Mouse (Mus musculus): ENCODE results near the gene Dner. TPM values are rescaled to one million over a fixed set of nuclear protein-coding genes. Genes with fewer than 3 reads are reported as not detected.

Dner gene
- polyA plus RNA-seq, 1 experiment from 2014 or later, result 1.2 TPM

- 61% methylated on average over 4 of the region's 4 CpGs for WGBS
- no peak overlapping the region for H3K4me3 ChIP-seq (ENCODE audit: low read length)
- H3K36me3 ChIP-seq (ENCODE audit: control insufficient read depth, insufficient read depth, low read length), result no peaks in the 10 kb centered on the region
- no peak overlapping the region for H3K9ac ChIP-seq (ENCODE audit: low read length)
- H3K4me2 ChIP-seq (ENCODE audit: low read depth, low read length), result no peak overlapping the region
- H3K4me1 ChIP-seq (replicated peaks; ENCODE audit: control insufficient read depth, insufficient read depth, low read length), result no peaks in the 10 kb centered on the region
- no peak overlapping the region for H3K27ac ChIP-seq (ENCODE audit: low read length)
- no peaks in the 10 kb centered on the region for H3K9me3 ChIP-seq (ENCODE audit: control insufficient read depth, low read length)
- ATAC-seq (ENCODE audit: low read depth), result no peak
- no peaks in the 10 kb centered on the region for H3K27me3 ChIP-seq (ENCODE audit: control insufficient read depth, insufficient read depth, low read depth, low read length)
Measured at GRCm38 (mm10) chr1:84522963-84523280, 173.1 kb downstream of the Dner start.

- H3K9ac ChIP-seq (ENCODE audit: low read length), result no peak overlapping the region
- H3K9me3 ChIP-seq (ENCODE audit: control insufficient read depth, low read length), result no peaks in the 10 kb centered on the region
- H3K4me1 ChIP-seq (replicated peaks; ENCODE audit: control insufficient read depth, insufficient read depth, low read length), result no peaks in the 10 kb centered on the region
- 51% methylated on average over 4 of the region's 4 CpGs for WGBS
- H3K4me3 ChIP-seq (ENCODE audit: low read length), result no peak overlapping the region
- H3K36me3 ChIP-seq (ENCODE audit: control insufficient read depth, insufficient read depth, low read length), result no peaks in the 10 kb centered on the region
- H3K27me3 ChIP-seq (ENCODE audit: control insufficient read depth, insufficient read depth, low read depth, low read length), result no peaks in the 10 kb centered on the region
- no peak overlapping the region for H3K4me2 ChIP-seq (ENCODE audit: low read depth, low read length)
- no peak for ATAC-seq (ENCODE audit: low read depth)
- no peak overlapping the region for H3K27ac ChIP-seq (ENCODE audit: low read length)
Measured at GRCm38 (mm10) chr1:84522256-84522962, 173.6 kb downstream of the Dner start.

GRCm38 (mm10) chr1:84518347-84518746 lies 177.7 kb downstream of the Dner start:
- Histone ChIP-seq H3K9me3 (ENCODE audit: control insufficient read depth, low read length) (no peaks in the 10 kb centered on the region), H3K9ac (ENCODE audit: low read length) (no peak overlapping the region)

GRCm38 (mm10) chr1:84513201-84513600 lies 182.8 kb downstream of the Dner start:
- no peak overlapping the region for H3K4me2 ChIP-seq (ENCODE audit: low read depth, low read length)
- no peaks in the 10 kb centered on the region for H3K27me3 ChIP-seq (ENCODE audit: control insufficient read depth, insufficient read depth, low read depth, low read length)
- H3K36me3 ChIP-seq (ENCODE audit: control insufficient read depth, insufficient read depth, low read length), result no peaks in the 10 kb centered on the region
- 53% methylated on average over 3 of the region's 3 CpGs for WGBS
- H3K27ac ChIP-seq (ENCODE audit: low read length), result no peak overlapping the region
- ATAC-seq (ENCODE audit: low read depth), result no peak
- H3K9ac ChIP-seq (ENCODE audit: low read length), result no peak overlapping the region
- H3K4me1 ChIP-seq (replicated peaks; ENCODE audit: control insufficient read depth, insufficient read depth, low read length), result no peaks in the 10 kb centered on the region
- H3K4me3 ChIP-seq (ENCODE audit: low read length), result no peak overlapping the region
- H3K9me3 ChIP-seq (ENCODE audit: control insufficient read depth, low read length), result no peaks in the 10 kb centered on the region

More at GRCm38 (mm10) chr1:84518347-84518746, 177.7 kb downstream of the Dner start:
- H3K27me3 ChIP-seq (ENCODE audit: control insufficient read depth, insufficient read depth, low read depth, low read length), result no peaks in the 10 kb centered on the region
- WGBS, result 46% methylated on average over 4 of the region's 4 CpGs
- no peak overlapping the region for H3K27ac ChIP-seq (ENCODE audit: low read length)
- H3K4me3 ChIP-seq (ENCODE audit: low read length), result no peak overlapping the region
- peak; percentile 71 for ATAC-seq (ENCODE audit: low read depth)
- no peak overlapping the region for H3K4me2 ChIP-seq (ENCODE audit: low read depth, low read length)
- H3K36me3 ChIP-seq (ENCODE audit: control insufficient read depth, insufficient read depth, low read length), result no peaks in the 10 kb centered on the region
- H3K4me1 ChIP-seq (replicated peaks; ENCODE audit: control insufficient read depth, insufficient read depth, low read length), result no peaks in the 10 kb centered on the region

- ATAC-seq (ENCODE audit: low read depth), result no peak
- WGBS, result 53% methylated on average over 1 of the region's 1 CpGs
- Histone ChIP-seq H3K27ac (ENCODE audit: low read length) (no peak overlapping the region), H3K9me3 (ENCODE audit: control insufficient read depth, low read length) (no peaks in the 10 kb centered on the region), H3K36me3 (ENCODE audit: control insufficient read depth, insufficient read depth, low read length) (no peaks in the 10 kb centered on the region), H3K27me3 (ENCODE audit: control insufficient read depth, insufficient read depth, low read depth, low read length) (no peaks in the 10 kb centered on the region), H3K4me1 (replicated peaks; ENCODE audit: control insufficient read depth, insufficient read depth, low read length) (peaks cover 8% of the 10 kb centered on the region; the same call in 1 of the 2 replicates), H3K4me3 (ENCODE audit: low read length) (no peak overlapping the region), H3K9ac (ENCODE audit: low read length) (no peak overlapping the region), H3K4me2 (ENCODE audit: low read depth, low read length) (no peak overlapping the region)
Measured at GRCm38 (mm10) chr1:84508510-84508909, 187.5 kb downstream of the Dner start.

- ATAC-seq (ENCODE audit: low read depth), result no peak
- Histone ChIP-seq H3K27me3 (ENCODE audit: control insufficient read depth, insufficient read depth, low read depth, low read length) (no peaks in the 10 kb centered on the region), H3K4me1 (replicated peaks; ENCODE audit: control insufficient read depth, insufficient read depth, low read length) (peaks cover 8% of the 10 kb centered on the region; the same call in 1 of the 2 replicates), H3K27ac (ENCODE audit: low read length) (no peak overlapping the region), H3K36me3 (ENCODE audit: control insufficient read depth, insufficient read depth, low read length) (no peaks in the 10 kb centered on the region), H3K4me3 (ENCODE audit: low read length) (no peak overlapping the region), H3K9ac (ENCODE audit: low read length) (no peak overlapping the region), H3K4me2 (ENCODE audit: low read depth, low read length) (no peak overlapping the region), H3K9me3 (ENCODE audit: control insufficient read depth, low read length) (no peaks in the 10 kb centered on the region)
Measured at GRCm38 (mm10) chr1:84507568-84507967, 188.5 kb downstream of the Dner start.

- H3K9me3 ChIP-seq (ENCODE audit: control insufficient read depth, low read length), result no peaks in the 10 kb centered on the region
- no peak overlapping the region for H3K9ac ChIP-seq (ENCODE audit: low read length)
- no peaks in the 10 kb centered on the region for H3K36me3 ChIP-seq (ENCODE audit: control insufficient read depth, insufficient read depth, low read length)
- H3K4me3 ChIP-seq (ENCODE audit: low read length), result no peak overlapping the region
- no peak overlapping the region for H3K27ac ChIP-seq (ENCODE audit: low read length)
- ATAC-seq (ENCODE audit: low read depth), result peak; percentile 49; the same call in 1 of the 2 replicates
- H3K27me3 ChIP-seq (ENCODE audit: control insufficient read depth, insufficient read depth, low read depth, low read length), result no peaks in the 10 kb centered on the region
- 35% methylated on average over 6 of the region's 6 CpGs for WGBS
- H3K4me1 ChIP-seq (replicated peaks; ENCODE audit: control insufficient read depth, insufficient read depth, low read length), result peaks cover 8% of the 10 kb centered on the region; the same call in 1 of the 2 replicates
- no peak overlapping the region for H3K4me2 ChIP-seq (ENCODE audit: low read depth, low read length)
Measured at GRCm38 (mm10) chr1:84506984-84507546, 189.0 kb downstream of the Dner start.

GRCm38 (mm10) chr1:84500673-84501072 lies 195.3 kb downstream of the Dner start:
- no peaks in the 10 kb centered on the region for H3K9me3 ChIP-seq (ENCODE audit: control insufficient read depth, low read length)
- H3K27ac ChIP-seq (ENCODE audit: low read length), result no peak overlapping the region
- no peak for ATAC-seq (ENCODE audit: low read depth)
- no peaks in the 10 kb centered on the region for H3K4me1 ChIP-seq (replicated peaks; ENCODE audit: control insufficient read depth, insufficient read depth, low read length)
- H3K27me3 ChIP-seq (ENCODE audit: control insufficient read depth, insufficient read depth, low read depth, low read length), result no peaks in the 10 kb centered on the region
- H3K4me3 ChIP-seq (ENCODE audit: low read length), result no peak overlapping the region
- H3K36me3 ChIP-seq (ENCODE audit: control insufficient read depth, insufficient read depth, low read length), result no peaks in the 10 kb centered on the region
- H3K4me2 ChIP-seq (ENCODE audit: low read depth, low read length), result no peak overlapping the region
- H3K9ac ChIP-seq (ENCODE audit: low read length), result no peak overlapping the region
- WGBS, result 89% methylated on average over 3 of the region's 3 CpGs

GRCm38 (mm10) chr1:84491732-84492131 lies 204.3 kb downstream of the Dner start:
- H3K9ac ChIP-seq (ENCODE audit: low read length), result no peak overlapping the region
- 83% methylated on average over 6 of the region's 6 CpGs for WGBS
- ATAC-seq (ENCODE audit: low read depth), result no peak
- no peak overlapping the region for H3K4me3 ChIP-seq (ENCODE audit: low read length)
- H3K9me3 ChIP-seq (ENCODE audit: control insufficient read depth, low read length), result no peaks in the 10 kb centered on the region
- no peaks in the 10 kb centered on the region for H3K36me3 ChIP-seq (ENCODE audit: control insufficient read depth, insufficient read depth, low read length)
- H3K27ac ChIP-seq (ENCODE audit: low read length), result no peak overlapping the region
- no peaks in the 10 kb centered on the region for H3K27me3 ChIP-seq (ENCODE audit: control insufficient read depth, insufficient read depth, low read depth, low read length)
- no peaks in the 10 kb centered on the region for H3K4me1 ChIP-seq (replicated peaks; ENCODE audit: control insufficient read depth, insufficient read depth, low read length)
- H3K4me2 ChIP-seq (ENCODE audit: low read depth, low read length), result no peak overlapping the region

All from lung, embryonic 16.5 days (tissue).